Mouse (Mus musculus) ES-E14 (cell line): ENCODE measurements around the gene Psmg4.

Source experiments
- CHD2 ChIP-seq: IDR thresholded peaks from 2 replicates; pipeline ENCODE4 v1.6.1; 2014; ENCODE audit warnings: mild to moderate bottlenecking, low read depth, low read length, inconsistent platforms
- HCFC1 ChIP-seq: IDR thresholded peaks from 2 replicates; pipeline ENCODE4 v1.6.1; 2012; ENCODE audit warnings: low read length, inconsistent platforms, borderline replicate concordance; ENCODE audit not compliant: insufficient read depth
- ZC3H11A ChIP-seq: IDR thresholded peaks from 2 replicates; pipeline ENCODE4 v1.6.1; 2012; ENCODE audit warnings: low read depth, mild to moderate bottlenecking, inconsistent platforms, low read length, borderline replicate concordance
- ZNF384 ChIP-seq: IDR thresholded peaks from 2 replicates; pipeline ENCODE4 v1.6.1; 2012; ENCODE audit warnings: low read depth, low read length, inconsistent platforms

DNA sequence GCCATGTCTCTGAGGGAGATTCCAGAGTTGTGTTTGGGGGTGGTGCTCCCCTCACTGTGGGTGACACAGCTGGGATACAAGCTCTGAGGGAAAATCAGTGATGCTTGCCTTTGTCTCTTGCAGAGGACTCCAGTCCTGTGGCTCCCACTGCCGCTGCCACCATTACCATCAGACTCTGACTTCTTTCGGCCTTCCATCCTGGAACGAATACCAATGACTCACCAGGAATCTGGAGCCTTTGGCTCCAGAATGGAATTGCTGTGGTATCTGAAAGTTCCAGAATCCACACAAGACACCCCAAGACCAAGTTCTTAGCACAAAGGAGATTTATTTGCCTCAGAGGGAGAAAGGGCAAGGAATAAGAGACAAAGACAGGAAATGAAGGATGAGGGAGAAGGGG lies 49.7 kb upstream of the Psmg4 start:
- no peak for TF ChIP-seq ZNF384
- TF ChIP-seq ZC3H11A, result no peak
- no peak for TF ChIP-seq CHD2
- TF ChIP-seq HCFC1, result no peak
